Mouse (Mus musculus): ENCODE data around the gene Sirt4. TPM values are rescaled to one million over a fixed set of nuclear protein-coding genes. Genes with fewer than 3 reads are reported as not detected.
"Not testable (repeated sequence)": the region's sequence is repeated elsewhere in the genome, so short reads cannot be mapped to it uniquely, and the experiment has no call there.

Gene Sirt4
- total and polyA plus RNA-seq, 3 experiments, result 15.3 to 25.1 (median 18.8) TPM

- H3K79me2 ChIP-seq (replicated peaks; ENCODE audit: control insufficient read depth, insufficient read depth, low read length), result peaks cover 10% of the 10 kb centered on the region
- no peaks in the 10 kb centered on the region for H3K27me3 ChIP-seq (ENCODE audit: control insufficient read depth, insufficient read depth, low read length)
- intact Hi-C loops (cut with DNase I), result loop anchor here (2.0 kb wide), 1 partner anchor 14 kb away; no protein-coding TSS in a partner anchor
- DNase-seq, result no peak
- H3K4me3 ChIP-seq, result no peak overlapping the region
- TF ChIP-seq EP300 (IDR thresholded peaks at IDR 0.05; ENCODE audit: insufficient read depth, low read depth, low read length) (no peak), POLR2A (IDR thresholded peaks at IDR 0.05; ENCODE audit: insufficient read depth, low read depth, low read length) (no peak), CTCF (IDR thresholded peaks at IDR 0.05) (no peak)
- H3K36me3 ChIP-seq (ENCODE audit: control insufficient read depth, insufficient read depth, low read length), result peaks cover 2% of the 10 kb centered on the region
- H3K9ac ChIP-seq (ENCODE audit: low read depth, low read length), result no peak overlapping the region
- peak overlapping the region; percentile 88 for H3K27ac ChIP-seq
- WGBS, result 60% methylated on average over 15 of the region's 15 CpGs
- peaks cover 43% of the 10 kb centered on the region for H3K4me1 ChIP-seq (ENCODE audit: control insufficient read depth, insufficient read depth, low read length)
Measured at GRCm38 (mm10) chr5:115522981-115523499, 38.5 kb upstream of the Sirt4 start.

- peaks cover 45% of the 10 kb centered on the region for H3K4me1 ChIP-seq (ENCODE audit: control insufficient read depth, insufficient read depth, low read length)
- H3K27ac ChIP-seq, result peak overlapping the region; percentile 88
Measured at GRCm38 (mm10) chr5:115522531-115522930, 38.0 kb upstream of the Sirt4 start.

GRCm38 (mm10) chr5:115521553-115522461 lies 37.3 kb upstream of the Sirt4 start:
- Histone ChIP-seq H3K36me3 (ENCODE audit: control insufficient read depth, insufficient read depth, low read length) (peaks cover 2% of the 10 kb centered on the region), H3K79me2 (replicated peaks; ENCODE audit: control insufficient read depth, insufficient read depth, low read length) (peaks cover 10% of the 10 kb centered on the region), H3K27ac (peak overlapping the region; percentile 88), H3K9ac (ENCODE audit: low read depth, low read length) (peak overlapping the region; percentile 48), H3K4me1 (ENCODE audit: control insufficient read depth, insufficient read depth, low read length) (peaks cover 49% of the 10 kb centered on the region), H3K4me3 (peak overlapping the region; percentile 21; the same call in 1 of the 2 replicates), H3K27me3 (ENCODE audit: control insufficient read depth, insufficient read depth, low read length) (no peaks in the 10 kb centered on the region)
- TF ChIP-seq EP300 (IDR thresholded peaks at IDR 0.05; ENCODE audit: insufficient read depth, low read depth, low read length) (no peak), POLR2A (IDR thresholded peaks at IDR 0.05; ENCODE audit: insufficient read depth, low read depth, low read length) (peak; percentile 56; the same call in 1 of the 2 replicates)
- intact Hi-C loops (cut with DNase I), result loop anchor here (2.0 kb wide), 2 partner anchors 13 kb away; no protein-coding TSS in a partner anchor
- peak; percentile 78 to 80 for DNase-seq
- WGBS, result 34% methylated on average over 21 of the region's 21 CpGs

More at GRCm38 (mm10) chr5:115522531-115522930, 38.0 kb upstream of the Sirt4 start:
- no peak overlapping the region for H3K4me3 ChIP-seq
- DNase-seq, result peak in 1 of 2 experiments; percentile 39
- H3K36me3 ChIP-seq (ENCODE audit: control insufficient read depth, insufficient read depth, low read length), result peaks cover 2% of the 10 kb centered on the region
- no peaks in the 10 kb centered on the region for H3K27me3 ChIP-seq (ENCODE audit: control insufficient read depth, insufficient read depth, low read length)
- intact Hi-C loops (cut with DNase I), result loop anchor here (2.0 kb wide), 1 partner anchor 14 kb away; no protein-coding TSS in a partner anchor
- 68% methylated on average over 4 of the region's 4 CpGs for WGBS
- peaks cover 10% of the 10 kb centered on the region for H3K79me2 ChIP-seq (replicated peaks; ENCODE audit: control insufficient read depth, insufficient read depth, low read length)
- TF ChIP-seq POLR2A (IDR thresholded peaks at IDR 0.05; ENCODE audit: insufficient read depth, low read depth, low read length), result no peak
- no peak for TF ChIP-seq CTCF (IDR thresholded peaks at IDR 0.05)
- TF ChIP-seq EP300 (IDR thresholded peaks at IDR 0.05; ENCODE audit: insufficient read depth, low read depth, low read length), result no peak
- no peak overlapping the region for H3K9ac ChIP-seq (ENCODE audit: low read depth, low read length)

DNA sequence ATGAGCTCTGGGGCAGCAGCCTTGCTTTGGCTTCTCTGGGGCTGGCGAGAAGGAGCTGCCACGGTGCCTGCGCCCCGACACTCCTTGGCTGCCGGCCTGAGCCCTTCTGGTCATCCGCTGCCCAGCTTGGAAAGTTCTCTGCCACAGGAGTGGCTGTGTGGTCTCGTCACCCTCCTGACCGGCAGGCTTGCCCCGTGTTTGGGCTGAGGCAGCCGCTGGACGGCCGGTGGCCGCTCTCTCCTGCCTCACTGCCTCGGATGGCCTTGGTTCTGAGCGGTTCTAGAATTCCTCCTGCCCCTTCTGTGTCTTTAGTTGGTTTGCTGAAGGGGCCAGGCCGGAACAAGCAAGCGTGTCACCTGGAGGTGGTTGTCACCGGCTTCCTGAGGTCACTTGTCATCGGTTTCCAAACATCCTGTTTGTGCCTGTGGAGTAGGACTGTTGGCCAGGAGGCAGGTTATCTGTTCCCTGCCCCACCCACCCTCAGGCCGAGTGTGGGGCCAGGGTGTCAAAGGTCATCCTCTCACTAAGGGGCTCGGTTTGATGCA lies 35.9 kb upstream of the Sirt4 start:
- intact Hi-C loops (cut with DNase I), result loop anchor here (2.0 kb wide), 1 partner anchor 14 kb away; no protein-coding TSS in a partner anchor
- Histone ChIP-seq H3K4me1 (ENCODE audit: control insufficient read depth, insufficient read depth, low read length) (peaks cover 42% of the 10 kb centered on the region), H3K36me3 (ENCODE audit: control insufficient read depth, insufficient read depth, low read length) (peaks cover 2% of the 10 kb centered on the region), H3K27me3 (ENCODE audit: control insufficient read depth, insufficient read depth, low read length) (no peaks in the 10 kb centered on the region), H3K27ac (peak overlapping the region; percentile 88), H3K9ac (ENCODE audit: low read depth, low read length) (peak overlapping the region; percentile 51), H3K4me3 (peak overlapping the region; percentile 33), H3K79me2 (replicated peaks; ENCODE audit: control insufficient read depth, insufficient read depth, low read length) (peaks cover 8% of the 10 kb centered on the region)
- WGBS, result 34% methylated on average over 21 of the region's 21 CpGs
- TF ChIP-seq EP300 (IDR thresholded peaks at IDR 0.05; ENCODE audit: insufficient read depth, low read depth, low read length), result no peak
- no peak for TF ChIP-seq CTCF (IDR thresholded peaks at IDR 0.05)
- peak; percentile 61 for TF ChIP-seq POLR2A (IDR thresholded peaks at IDR 0.05; ENCODE audit: insufficient read depth, low read depth, low read length)
- peak; percentile 67 for DNase-seq

DNA sequence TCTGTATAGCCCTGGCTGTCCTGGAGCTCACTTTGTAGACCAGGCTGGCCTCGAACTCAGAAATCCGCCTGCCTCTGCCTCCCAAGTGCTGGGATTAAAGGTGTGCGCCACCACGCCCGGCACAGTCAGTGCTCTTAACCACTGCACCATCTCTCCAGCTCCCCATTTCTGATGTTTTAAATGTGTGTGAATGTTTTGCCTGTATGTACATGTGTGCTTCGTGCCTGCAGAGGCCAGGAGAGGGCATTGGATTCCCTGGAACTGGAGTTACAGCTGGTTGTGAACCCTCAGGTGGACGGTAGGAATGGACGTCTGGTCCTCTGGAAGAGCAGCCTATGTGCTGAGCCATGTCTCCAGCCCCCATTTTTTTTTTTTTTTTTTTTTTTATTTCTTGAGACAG lies 33.7 kb upstream of the Sirt4 start:
- H3K79me2 ChIP-seq (replicated peaks; ENCODE audit: control insufficient read depth, insufficient read depth, low read length); H3K36me3 ChIP-seq (ENCODE audit: control insufficient read depth, insufficient read depth, low read length); H3K9ac ChIP-seq (ENCODE audit: low read depth, low read length); intact Hi-C loops (cut with DNase I); DNase-seq; H3K4me3 ChIP-seq; H3K27me3 ChIP-seq (ENCODE audit: control insufficient read depth, insufficient read depth, low read length): not testable (repeated sequence)
- Histone ChIP-seq H3K4me1 (ENCODE audit: control insufficient read depth, insufficient read depth, low read length) (peaks cover 41% of the 10 kb centered on the region), H3K27ac (peak overlapping the region; percentile 26)
- WGBS, result 96% methylated on average over 8 of the region's 8 CpGs
